Mouse (Mus musculus): ENCODE data around the gene Tsfm.
A peak's percentile ranks its signal among the peaks of the same experiment; 100 is the strongest.

- TF ChIP-seq ELF1 (IDR thresholded peaks at IDR 0.05; ENCODE audit: low read depth, low read length) (0 out of 2 replicates have a peak, but pooled peaks have one; percentile 4), POLR2A (IDR thresholded peaks at IDR 0.05; ENCODE audit: low read depth, low read length) (peak; percentile 67), TBP (conservative IDR thresholded peaks at IDR 0.05; ENCODE audit: low read depth, low read length) (peak; percentile 93), ZKSCAN1 (IDR thresholded peaks at IDR 0.05; ENCODE audit: borderline replicate concordance, low read depth, low read length) (no peak)
Measured at GRCm38 (mm10) chr10:126978277-126978994, 52.2 kb downstream of the Tsfm start, which contains the start of gene Ctdsp2.

All from CH12.LX (cell line).